Mouse (Mus musculus) liver, adult (tissue): ENCODE measurements at regions not wholly inside any gene's neighbourhood (a gene's known extent, or its start where the extent isn't known, plus 50 kb on each side); places are given as distances from the start of the nearest gene placed in this dataset.
A peak's percentile ranks its signal among the peaks of the same experiment; 100 is the strongest.

Experiments
- GATA4 ChIP-seq: IDR thresholded peaks from 2 replicates; pipeline ENCODE4 v1.6.1; 2014; ENCODE audit warnings: mild to moderate bottlenecking, low read length; ENCODE audit not compliant: insufficient replicate concordance

DNA sequence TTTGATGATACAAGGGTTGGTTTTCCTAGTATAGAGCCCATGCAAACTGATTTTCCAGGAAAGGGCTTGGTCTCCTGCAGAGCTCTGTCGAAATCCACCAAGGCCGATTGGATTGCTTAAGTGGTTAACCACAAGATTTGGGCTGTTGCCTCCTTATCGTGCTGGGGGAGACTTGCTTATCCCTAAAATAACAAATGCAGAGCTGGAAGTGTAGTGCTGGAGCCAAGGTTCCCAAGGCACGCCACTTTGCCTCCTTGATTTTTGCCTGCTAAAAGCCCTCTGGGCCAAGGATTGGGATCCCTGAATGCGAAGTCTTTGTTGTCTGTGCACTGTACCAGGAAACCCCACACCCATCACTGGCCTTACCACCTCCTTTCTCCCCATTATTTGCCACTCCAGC lies 52.8 kb upstream of the Tmem178 start:
- peak; percentile 16; the same call in 1 of the 2 replicates for TF ChIP-seq GATA4

DNA sequence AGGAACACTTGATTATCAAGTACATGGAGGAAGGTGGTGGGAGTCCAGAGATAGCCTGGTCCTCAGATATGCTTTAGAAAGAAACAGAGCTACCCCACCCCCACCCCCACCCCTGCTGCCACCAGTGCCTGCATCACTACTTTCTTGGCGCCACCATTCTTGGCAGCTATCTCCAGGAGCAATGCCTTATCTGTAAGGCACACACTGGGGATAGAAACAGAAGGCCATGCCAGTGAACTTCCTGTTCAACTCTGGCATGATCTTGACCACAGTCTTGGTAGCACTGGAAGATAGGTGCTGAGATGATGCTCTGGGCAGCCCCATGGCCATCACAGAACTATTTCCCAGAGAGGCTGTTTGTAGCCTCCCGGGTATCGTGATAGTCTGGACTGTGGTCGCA lies 55.3 kb upstream of the Tmem178 start:
- TF ChIP-seq GATA4: no peak

DNA sequence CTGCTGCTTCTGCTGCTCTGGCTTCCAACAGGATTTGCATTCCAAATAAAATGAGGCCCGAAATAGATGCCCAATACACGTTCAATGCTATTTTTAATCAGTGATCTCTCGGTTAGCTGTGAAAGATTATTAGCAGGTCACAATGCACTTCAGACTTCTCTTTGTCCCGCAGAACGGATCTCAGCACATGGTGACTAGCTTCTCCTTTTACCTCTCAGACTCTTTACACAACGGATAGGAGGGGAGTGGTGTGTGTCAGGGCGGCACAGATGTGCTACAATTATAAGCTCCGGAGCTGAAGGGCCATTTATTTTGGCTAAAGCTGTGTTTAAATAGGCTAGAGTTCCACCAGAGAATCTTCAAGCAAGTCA lies 56.7 kb upstream of the Tmem178 start:
- no peak for TF ChIP-seq GATA4

DNA sequence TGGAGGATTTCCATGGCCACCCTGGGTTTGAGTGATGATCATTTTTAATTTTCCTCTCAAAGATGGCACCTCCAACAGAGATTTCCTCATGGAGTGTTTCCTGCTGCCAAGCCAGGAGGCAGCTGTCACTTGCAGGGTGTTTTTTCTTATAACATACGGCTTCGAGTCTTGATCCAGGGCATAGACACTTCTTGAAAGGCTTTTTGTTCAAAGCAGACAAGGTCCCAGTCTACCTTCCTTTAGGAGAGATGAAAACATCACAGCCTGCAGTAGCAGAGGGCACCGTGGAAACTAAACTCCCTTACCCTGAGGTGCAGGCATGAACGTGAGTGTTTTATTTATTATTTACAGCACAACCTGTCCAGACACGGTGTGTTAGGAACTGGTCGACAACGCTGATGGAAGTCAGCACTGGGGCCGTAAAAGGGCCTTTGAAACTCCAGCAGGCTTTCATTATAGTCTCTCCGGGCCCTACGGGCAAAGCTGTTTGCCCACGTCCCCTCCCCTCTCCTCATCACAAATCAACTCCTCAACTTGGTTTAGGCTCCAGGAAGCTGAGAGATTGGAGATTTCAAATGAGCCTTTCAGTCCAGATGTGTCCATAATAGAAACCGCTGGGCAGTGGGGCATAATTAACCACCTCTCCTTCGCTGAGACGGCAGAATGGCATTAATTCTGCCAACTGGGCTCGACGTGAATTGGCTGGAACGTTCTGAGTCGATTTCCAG lies 57.2 kb upstream of the Tmem178 start:
- TF ChIP-seq GATA4: no peak

DNA sequence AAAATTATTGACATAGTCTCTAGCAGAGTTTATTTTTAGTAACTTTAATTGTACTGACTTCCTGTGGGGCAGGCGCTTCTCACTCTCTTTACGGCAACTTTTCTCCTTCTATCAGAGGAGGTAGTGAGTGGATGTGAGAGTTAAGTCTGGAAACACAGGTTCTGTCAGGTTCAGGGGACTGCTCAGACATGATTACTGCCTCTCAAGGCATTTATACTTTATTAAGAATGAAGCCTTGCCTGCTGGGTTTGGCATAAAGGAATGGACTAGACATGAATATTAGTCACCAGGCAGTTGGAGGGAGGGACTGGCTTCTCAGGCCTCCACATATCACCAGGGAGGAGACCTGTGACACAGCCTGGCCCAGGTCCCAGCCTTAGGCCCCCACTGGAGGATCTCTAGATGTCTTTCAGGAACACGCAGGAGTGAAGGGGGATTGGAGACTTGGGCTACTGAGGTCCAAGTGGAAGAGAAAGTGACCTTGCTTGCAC lies 58.2 kb upstream of the Tmem178 start:
- TF ChIP-seq GATA4: no peak

DNA sequence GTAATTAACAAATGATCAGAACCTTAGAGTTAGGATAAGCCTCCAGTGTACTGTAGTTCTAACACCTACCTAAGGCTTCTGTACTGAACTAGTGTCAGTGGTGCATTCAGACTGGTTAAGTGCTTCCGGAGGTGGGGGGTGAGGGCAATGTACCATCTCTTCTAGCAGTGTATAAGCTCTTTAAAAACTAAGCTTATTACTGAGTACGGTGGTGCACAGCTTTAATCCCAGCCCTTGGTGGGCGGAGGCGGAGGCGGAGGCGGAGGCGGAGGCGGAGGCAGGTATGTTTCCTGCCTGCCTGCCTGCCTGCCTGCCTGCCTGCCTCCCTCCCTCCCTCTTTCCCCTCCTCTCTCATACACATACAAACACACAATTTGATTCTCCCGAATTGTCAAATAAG lies 58.7 kb upstream of the Tmem178 start:
- no peak for TF ChIP-seq GATA4

DNA sequence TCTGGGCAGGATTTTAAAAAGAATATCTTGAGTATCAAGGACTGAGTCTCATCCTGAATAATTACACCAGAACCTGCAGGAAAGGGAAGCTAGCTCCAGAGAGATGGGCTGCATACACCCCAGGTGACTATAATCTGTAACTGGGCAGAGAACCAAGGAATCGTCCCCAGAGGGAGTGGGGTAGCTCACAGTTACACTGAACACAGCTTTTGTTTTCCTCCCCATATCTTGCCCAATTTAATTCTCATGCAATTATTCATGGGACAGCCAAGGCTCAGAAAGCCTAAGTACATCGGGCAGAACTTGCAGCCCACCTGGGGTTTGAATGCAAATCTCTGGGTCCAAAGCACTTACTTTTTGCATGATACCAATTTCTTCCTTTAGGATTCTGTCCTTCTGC lies 59.5 kb upstream of the Tmem178 start:
- no peak for TF ChIP-seq GATA4

DNA sequence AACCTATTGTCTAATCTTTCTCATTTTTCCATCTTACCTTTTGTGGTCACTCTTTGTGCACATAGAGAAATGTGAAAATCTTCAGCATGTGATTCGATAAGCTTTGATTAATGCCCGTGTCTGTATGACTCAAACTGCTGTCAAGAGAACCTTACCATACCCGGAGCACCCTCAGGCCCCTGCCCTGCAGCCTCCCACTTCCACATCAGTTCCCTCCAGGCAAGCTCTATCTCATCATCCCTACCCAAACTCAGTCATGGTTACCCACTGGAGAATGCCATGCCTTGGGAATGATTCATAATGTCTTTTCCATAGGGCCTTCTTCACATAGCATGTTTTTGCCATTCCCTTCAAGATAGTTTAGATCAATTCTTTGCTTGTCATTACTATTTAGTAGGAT lies 62.0 kb upstream of the Tmem178 start:
- TF ChIP-seq GATA4: no peak

DNA sequence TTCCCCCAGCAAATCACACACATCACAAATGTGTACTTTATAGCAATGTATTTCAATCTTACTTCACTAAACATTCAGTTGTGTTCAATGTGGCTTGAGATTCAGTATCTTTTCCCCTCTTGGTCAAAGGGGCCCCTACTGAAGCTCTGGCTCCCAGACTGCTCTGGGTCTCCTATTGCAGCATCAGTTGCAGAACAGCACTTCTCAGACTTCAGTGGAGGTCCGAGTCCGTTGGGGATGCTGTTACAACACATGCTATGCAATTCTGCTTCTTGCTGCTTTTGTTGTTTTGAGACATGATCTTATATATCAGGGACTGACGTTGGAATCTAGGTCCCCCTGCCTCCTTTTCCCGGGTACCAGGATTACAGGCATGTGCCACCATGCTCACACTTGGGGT lies 64.1 kb upstream of the Tmem178 start:
- TF ChIP-seq GATA4: no peak

DNA sequence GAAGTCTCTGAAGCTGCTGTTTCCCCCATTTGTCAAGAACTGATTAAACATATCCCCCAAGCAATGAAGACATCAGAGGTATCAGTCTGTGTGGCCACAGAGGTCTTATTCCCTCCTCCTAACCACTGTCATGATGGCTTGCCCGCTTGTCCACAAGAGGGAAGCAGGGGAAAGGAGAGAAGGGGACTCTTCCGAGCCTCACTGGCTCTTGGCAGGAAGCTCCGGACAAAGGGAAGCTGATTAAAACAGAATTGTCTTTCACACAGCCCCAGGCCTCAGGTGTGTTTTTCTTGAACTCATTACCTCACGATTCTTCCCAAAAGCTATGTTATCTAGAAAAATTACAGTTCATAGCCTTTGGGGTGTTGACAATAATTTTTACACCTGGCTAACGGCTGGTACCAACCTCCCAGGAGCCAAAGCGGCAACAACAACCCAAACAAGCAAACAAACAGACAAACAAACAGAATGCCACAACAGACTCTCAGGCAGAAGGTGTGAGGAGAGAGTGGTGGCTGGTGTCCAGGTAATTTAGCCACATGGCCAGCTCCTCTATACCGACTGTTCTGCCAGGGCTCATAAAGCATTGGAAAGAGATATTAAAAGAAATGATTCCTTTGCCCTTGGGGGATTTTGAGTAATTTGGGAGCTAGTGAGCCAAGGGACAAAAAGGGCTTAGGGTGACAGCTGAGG lies 68.9 kb upstream of the Tmem178 start:
- no peak for TF ChIP-seq GATA4

DNA sequence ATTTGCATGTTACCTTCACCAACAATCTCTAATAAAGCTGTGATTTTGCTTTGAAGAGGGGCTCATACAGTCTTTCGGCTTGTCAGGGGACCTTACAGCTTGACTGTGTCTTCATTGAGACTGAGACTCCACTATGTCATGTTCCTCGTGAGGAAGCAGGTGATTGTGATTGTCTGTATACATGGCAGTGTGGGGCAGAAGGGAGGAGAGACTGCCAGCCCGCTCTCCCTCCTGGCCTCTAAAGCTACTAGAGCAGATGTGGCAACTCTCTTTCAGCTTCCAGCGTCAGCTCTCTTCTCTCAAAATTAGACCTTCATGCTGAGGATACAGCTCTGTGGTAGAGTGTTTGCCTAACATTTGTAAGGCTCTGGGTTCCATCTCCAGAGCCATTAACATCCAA lies 73.5 kb upstream of the Tmem178 start:
- TF ChIP-seq GATA4: no peak

DNA sequence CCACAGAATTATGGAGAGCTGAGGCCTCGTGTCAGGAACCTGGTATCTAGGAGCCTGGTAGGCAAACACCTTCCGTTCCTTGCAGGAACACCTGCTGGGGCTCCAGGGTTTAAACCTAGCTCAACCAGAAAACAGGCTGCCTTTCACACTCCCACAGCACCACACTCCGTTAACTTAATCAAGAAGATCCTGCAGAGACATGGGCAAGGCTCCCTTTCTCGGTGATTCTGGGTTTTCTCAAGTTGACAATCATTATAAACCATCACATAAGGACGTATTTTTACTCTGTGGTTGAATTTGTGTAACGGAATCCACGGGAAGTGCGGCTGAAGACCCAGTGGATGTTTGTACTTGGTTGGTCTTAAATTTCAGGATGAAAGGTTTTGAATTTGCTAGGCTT lies 82.1 kb upstream of the Tmem178 start:
- TF ChIP-seq GATA4: no peak

DNA sequence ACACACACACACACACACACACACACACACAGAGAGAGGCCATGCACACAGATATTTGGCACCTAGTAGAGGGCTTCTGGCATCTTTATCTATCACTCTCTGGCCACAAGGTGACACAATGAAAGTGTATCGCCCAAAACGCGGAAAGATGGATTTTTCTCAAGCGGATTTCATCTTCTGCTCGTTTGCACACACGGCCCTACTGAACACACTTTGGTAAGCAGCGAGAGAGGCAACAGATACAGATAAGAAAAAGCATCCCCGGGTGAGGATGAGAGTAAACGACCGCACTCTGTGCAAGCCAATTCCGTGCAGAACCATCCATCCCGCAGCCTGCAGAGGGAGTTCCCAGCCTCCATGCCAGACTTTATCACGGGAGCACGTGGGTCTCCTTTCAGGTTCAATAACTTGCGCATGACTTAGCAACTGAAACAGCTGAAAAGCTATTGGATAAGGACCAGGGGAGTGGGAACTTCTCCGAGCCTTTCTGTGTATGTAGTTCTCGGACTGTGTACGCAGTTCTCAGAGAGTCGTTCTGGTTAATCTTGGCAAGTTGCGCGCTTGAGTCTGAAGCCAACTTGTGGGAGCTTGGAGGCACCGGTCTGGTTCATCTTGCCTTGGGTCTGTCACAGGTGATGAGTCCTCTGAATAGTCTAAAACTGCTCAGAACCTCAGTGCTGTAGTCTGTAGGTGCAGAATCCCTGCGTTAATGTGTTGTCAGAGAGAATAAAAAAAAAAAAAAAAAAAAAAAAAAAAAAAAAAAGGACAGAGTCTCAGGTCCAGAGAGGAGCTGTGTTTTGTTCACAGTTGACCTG lies 97.2 kb upstream of the Tmem178 start:
- no peak for TF ChIP-seq GATA4

DNA sequence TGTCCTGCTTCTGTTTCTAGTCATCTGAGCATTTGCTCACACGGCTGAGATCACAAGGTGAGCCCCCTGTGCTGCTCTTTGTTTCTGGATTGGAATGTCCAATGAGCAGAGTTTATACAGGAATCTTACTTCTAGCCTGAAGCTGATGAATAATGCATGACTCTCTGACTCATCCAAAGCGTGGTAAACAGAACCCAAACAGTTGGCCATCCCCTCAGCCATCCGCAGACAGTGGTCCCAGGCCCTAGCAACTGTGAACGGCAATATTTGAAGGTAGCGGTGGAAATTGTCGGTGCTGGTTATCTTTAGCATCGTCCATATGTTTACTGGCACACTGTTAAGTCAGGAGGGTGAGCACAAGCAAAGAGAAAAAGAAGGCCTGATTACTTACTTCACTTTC lies 99.1 kb upstream of the Tmem178 start:
- TF ChIP-seq GATA4: no peak

DNA sequence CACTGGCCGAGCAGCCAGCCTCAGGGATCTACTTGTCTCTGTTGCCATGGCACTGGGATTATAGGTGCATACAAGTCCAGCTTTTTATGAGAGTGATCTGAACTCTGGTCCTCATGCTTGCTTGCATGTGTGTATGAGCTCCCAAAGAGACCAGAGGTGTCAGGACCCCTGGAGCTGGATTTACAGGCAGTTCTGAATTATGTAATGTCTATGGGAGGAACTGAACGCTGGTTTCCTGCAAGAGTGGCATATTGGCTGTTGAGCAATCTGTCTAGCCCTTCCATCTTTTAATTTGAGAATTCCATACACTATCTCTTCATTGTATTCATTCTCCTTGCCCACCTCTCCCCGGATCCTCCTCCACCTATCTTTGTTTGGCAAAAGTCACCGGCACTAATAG lies 102.5 kb upstream of the Tmem178 start:
- TF ChIP-seq GATA4: no peak

DNA sequence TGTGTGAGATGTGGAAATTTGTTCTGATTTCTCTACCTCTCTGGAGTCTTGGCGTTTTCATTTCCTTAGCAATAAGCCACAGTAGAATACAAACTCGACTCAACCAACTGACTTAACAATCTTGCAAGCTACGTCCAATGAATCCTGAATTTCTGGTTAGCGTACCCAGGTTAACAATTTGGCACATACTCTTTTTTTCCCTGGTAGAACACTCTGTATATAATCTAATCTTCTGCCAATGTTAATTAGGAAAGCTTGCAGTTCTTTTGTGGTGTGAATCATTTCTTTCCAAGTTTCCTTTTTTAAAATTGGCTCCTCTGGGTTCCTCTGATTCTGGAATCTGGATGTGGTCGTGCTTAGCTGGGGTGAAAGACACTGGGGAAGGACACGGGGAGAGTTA lies 103.5 kb upstream of the Tmem178 start:
- TF ChIP-seq GATA4: no peak
